Mouse (Mus musculus) limb, embryonic 14.5 days (tissue): ENCODE results near the gene Tmem63b. TPM values are rescaled to one million over a fixed set of nuclear protein-coding genes. Genes with fewer than 3 reads are reported as not detected.

ENCODE experiments used
- ATAC-seq: fragments of 200-750 bp; cut with Nextera tagmentation; 2 replicates; pipeline ENCODE4 v1.8.0; 2017; ENCODE audit warnings: low read depth, moderate number of reproducible peaks, moderate TSS enrichment; ENCODE audit not compliant: low FRiP score
- DNase-seq: peaks from one replicate; pipeline ENCODE4 v3.0.0-alpha.2; 2015; ENCODE audit warnings: low spot score
- H3K27ac ChIP-seq: fragments of 300-500 bp; sonication (generic); replicated peaks from 2 replicates; pipeline ENCODE4 v1.5.1; 2014; ENCODE audit warnings: low read depth, mild to moderate bottlenecking, low read length, moderate library complexity, mixed read lengths
- H3K27me3 ChIP-seq: fragments of 300-500 bp; sonication (generic); 2 replicates; pipeline ENCODE4 v1.6.1; 2014; ENCODE audit warnings: low read length, mixed read lengths; ENCODE audit not compliant: control insufficient read depth, insufficient read depth
- H3K36me3 ChIP-seq: fragments of 300-500 bp; sonication (generic); 2 replicates; pipeline ENCODE4 v1.6.1; 2014; ENCODE audit warnings: mild to moderate bottlenecking, low read length, moderate library complexity, mixed read lengths; ENCODE audit not compliant: control insufficient read depth, insufficient read depth
- H3K4me1 ChIP-seq: fragments of 300-500 bp; sonication (generic); 2 replicates; pipeline ENCODE4 v1.6.1; 2014; ENCODE audit warnings: antibody characterized with exemption, low read length, mixed read lengths; ENCODE audit not compliant: control insufficient read depth, insufficient read depth
- H3K4me2 ChIP-seq: fragments of 300-500 bp; sonication (generic); replicated peaks from 2 replicates; pipeline ENCODE4 v1.6.1; 2014; ENCODE audit warnings: low read depth, mild to moderate bottlenecking, low read length, moderate library complexity; ENCODE audit not compliant: severe bottlenecking
- H3K4me3 ChIP-seq: fragments of 300-500 bp; sonication (generic); replicated peaks from 2 replicates; pipeline ENCODE4 v1.5.1; 2014; ENCODE audit warnings: low read length
- H3K9ac ChIP-seq: fragments of 300-500 bp; sonication (generic); 2 replicates; pipeline ENCODE4 v1.6.1; 2014; ENCODE audit warnings: mild to moderate bottlenecking, low read depth, low read length, moderate library complexity; ENCODE audit not compliant: severe bottlenecking
- H3K9me3 ChIP-seq: fragments of 300-500 bp; sonication (generic); 2 replicates; pipeline ENCODE4 v1.6.1; 2016; ENCODE audit warnings: low read length; ENCODE audit not compliant: control insufficient read depth
- POLR2A ChIP-seq: fragments of 200-500 bp; IDR thresholded peaks from 2 replicates; pipeline ENCODE4 v1.8.0; 2012; ENCODE audit warnings: inconsistent platforms, mild to moderate bottlenecking, moderate library complexity, borderline replicate concordance; ENCODE audit not compliant: insufficient read depth, insufficient read length; ENCODE audit errors: extremely low read depth
- WGBS: fragments of 180-500 bp; shearing (Covaris S2); extraction: QIAGEN DNeasy Blood & Tissue Kit; methylation state at CpG from one replicate; pipeline ENCODE4 v1.1.7; 2014; 5-methylcytosine and 5-hydroxymethylcytosine counted together
- polyA plus RNA-seq, 2 experiments: library from polyadenylated mRNA; depleted of rRNA in 1 of 2; stranded (reverse) in 1 of 2; unstranded in 1 of 2; fragments of >200 nt; fragmentation: Nextera tagmentation in 1 of 2; extraction: Ambion mirVana in 1 of 2; gene quantifications; 2 replicates each; pipeline versions ENCODE4 v1.2.1 to v1.2.3; 2012 to 2014

Tmem63b gene
- polyA plus RNA-seq, 2 experiments, result 24.5 to 90.7 TPM

- 0 out of 2 replicates have a peak, but pooled peaks cover 3% of the 10 kb centered on the region for H3K9me3 ChIP-seq
- H3K4me2 ChIP-seq, result no peak overlapping the region
- no peaks in the 10 kb centered on the region for H3K36me3 ChIP-seq
- no peak overlapping the region for H3K27ac ChIP-seq
- no peak for DNase-seq
- no peaks in the 10 kb centered on the region for H3K27me3 ChIP-seq
- no peak for ATAC-seq
- 68% methylated on average over 8 of the region's 8 CpGs for whole genome bisulfite sequencing
- H3K4me1 ChIP-seq, result no peaks in the 10 kb centered on the region
- H3K4me3 ChIP-seq, result no peak overlapping the region
- TF ChIP-seq POLR2A, result no peak
- no peak overlapping the region for H3K9ac ChIP-seq
These were observed 74.7 kb downstream of the Tmem63b start for GRCm38 (mm10) chr17:45612008-45612407.

Other genes starting within 250 kb of the Tmem63b start
- gene Spats1, start 211.5 kb downstream of the Tmem63b start, polyA plus RNA-seq (2012; rRNA removed), result 0.29 and 0.44 TPM in 2 replicates
- gene Spats1, start 211.5 kb downstream of the Tmem63b start, polyA plus RNA-seq (2014; fragmentation: Nextera tagmentation; extraction: Ambion mirVana), result 0.39 and 0.62 TPM in 2 replicates
- 20.8 and 22.2 TPM in 2 replicates for gene Aars2, start 180.1 kb downstream of the Tmem63b start, polyA plus RNA-seq (2012; rRNA removed)
- 13.0 and 15.4 TPM in 2 replicates for gene Aars2, start 180.1 kb downstream of the Tmem63b start, polyA plus RNA-seq (2014; fragmentation: Nextera tagmentation; extraction: Ambion mirVana)
- gene Tcte1, start 163.5 kb downstream of the Tmem63b start, polyA plus RNA-seq (2012; rRNA removed), result 0.04 TPM in 1 of 2 replicates, not detected in the other
- 0.74 and 0.90 TPM in 2 replicates for gene Tcte1, start 163.5 kb downstream of the Tmem63b start, polyA plus RNA-seq (2014; fragmentation: Nextera tagmentation; extraction: Ambion mirVana)
- gene Tmem151b, start 137.2 kb downstream of the Tmem63b start, polyA plus RNA-seq (2012; rRNA removed), result 6.1 and 9.3 TPM in 2 replicates
- 2.9 and 4.7 TPM in 2 replicates for gene Tmem151b, start 137.2 kb downstream of the Tmem63b start, polyA plus RNA-seq (2014; fragmentation: Nextera tagmentation; extraction: Ambion mirVana)
- gene Nfkbie, start 131.2 kb downstream of the Tmem63b start, polyA plus RNA-seq (2012; rRNA removed), result 3.6 and 4.3 TPM in 2 replicates
- gene Nfkbie, start 131.2 kb downstream of the Tmem63b start, polyA plus RNA-seq (2014; fragmentation: Nextera tagmentation; extraction: Ambion mirVana), result 4.0 and 6.6 TPM in 2 replicates
- gene Slc35b2, start 123.0 kb downstream of the Tmem63b start, polyA plus RNA-seq (2012; rRNA removed), result 96.9 and 168 TPM in 2 replicates
- 128 and 138 TPM in 2 replicates for gene Slc35b2, start 123.0 kb downstream of the Tmem63b start, polyA plus RNA-seq (2014; fragmentation: Nextera tagmentation; extraction: Ambion mirVana)
- gene Hsp90ab1, start 113.6 kb downstream of the Tmem63b start, polyA plus RNA-seq (2012; rRNA removed), result 788 and 951 TPM in 2 replicates
- gene Hsp90ab1, start 113.6 kb downstream of the Tmem63b start, polyA plus RNA-seq (2014; fragmentation: Nextera tagmentation; extraction: Ambion mirVana), result 1,382 and 1,446 TPM in 2 replicates
- gene Slc29a1, start 87.3 kb downstream of the Tmem63b start, polyA plus RNA-seq (2012; rRNA removed), result 122 and 157 TPM in 2 replicates
- 94.5 and 103 TPM in 2 replicates for gene Slc29a1, start 87.3 kb downstream of the Tmem63b start, polyA plus RNA-seq (2014; fragmentation: Nextera tagmentation; extraction: Ambion mirVana)
- 53.5 and 60.7 TPM in 2 replicates for gene Mymx, start 84.8 kb downstream of the Tmem63b start, polyA plus RNA-seq (2012; rRNA removed)
- 27.2 and 37.8 TPM in 2 replicates for gene Mymx, start 84.8 kb downstream of the Tmem63b start, polyA plus RNA-seq (2014; fragmentation: Nextera tagmentation; extraction: Ambion mirVana)
- 0.03 and 0.23 TPM in 2 replicates for gene Capn11, start 27.6 kb downstream of the Tmem63b start, polyA plus RNA-seq (2012; rRNA removed)
- not detected in 2 replicates for gene Capn11, start 27.6 kb downstream of the Tmem63b start, polyA plus RNA-seq (2014; fragmentation: Nextera tagmentation; extraction: Ambion mirVana)
- gene Mrpl14, start 583 bp downstream of the Tmem63b start, polyA plus RNA-seq (2012; rRNA removed), result 98.3 and 113 TPM in 2 replicates
- 146 and 147 TPM in 2 replicates for gene Mrpl14, start 583 bp downstream of the Tmem63b start, polyA plus RNA-seq (2014; fragmentation: Nextera tagmentation; extraction: Ambion mirVana)
- 0.15 TPM in 1 of 2 replicates, not detected in the other for gene 1600014C23Rik, start 46.9 kb upstream of the Tmem63b start, polyA plus RNA-seq (2012; rRNA removed)
- 0.58 TPM in 1 of 2 replicates, not detected in the other for gene 1600014C23Rik, start 46.9 kb upstream of the Tmem63b start, polyA plus RNA-seq (2014; fragmentation: Nextera tagmentation; extraction: Ambion mirVana)